Mouse (Mus musculus): ENCODE measurements around the gene Anks1b. TPM values are rescaled to one million over a fixed set of nuclear protein-coding genes. Genes with fewer than 3 reads are reported as not detected.

The Anks1b gene
- total RNA-seq, 1 experiment from 2014 or later = not detected

GRCm38 (mm10) chr10:90770403-90770955, 897.2 kb downstream of the Anks1b start:
- ATAC-seq (replicated peaks; ENCODE audit: low read depth, poor library complexity, severe bottlenecking) = no peak

- ATAC-seq (replicated peaks; ENCODE audit: low read depth, poor library complexity, severe bottlenecking) = no peak
Measured at GRCm38 (mm10) chr10:90771046-90771445, 897.7 kb downstream of the Anks1b start.

- no peak for ATAC-seq (replicated peaks; ENCODE audit: low read depth, poor library complexity, severe bottlenecking)
Measured at GRCm38 (mm10) chr10:90771471-90772226, 898.3 kb downstream of the Anks1b start.

- no peak for ATAC-seq (replicated peaks; ENCODE audit: low read depth, poor library complexity, severe bottlenecking)
Measured at GRCm38 (mm10) chr10:90779561-90780400, 906.5 kb downstream of the Anks1b start.

- no peak for ATAC-seq (replicated peaks; ENCODE audit: low read depth, poor library complexity, severe bottlenecking)
Measured at GRCm38 (mm10) chr10:90784981-90785650, 911.8 kb downstream of the Anks1b start.

GRCm38 (mm10) chr10:90785680-90786079, 912.4 kb downstream of the Anks1b start:
- ATAC-seq (replicated peaks; ENCODE audit: low read depth, poor library complexity, severe bottlenecking) = no peak

- ATAC-seq (replicated peaks; ENCODE audit: low read depth, poor library complexity, severe bottlenecking) = no peak
Measured at GRCm38 (mm10) chr10:90803112-90803511, 929.8 kb downstream of the Anks1b start.

GRCm38 (mm10) chr10:90804602-90805095, 931.3 kb downstream of the Anks1b start:
- ATAC-seq (replicated peaks; ENCODE audit: low read depth, poor library complexity, severe bottlenecking) = no peak

GRCm38 (mm10) chr10:90808616-90809310, 935.5 kb downstream of the Anks1b start:
- ATAC-seq (replicated peaks; ENCODE audit: low read depth, poor library complexity, severe bottlenecking) = no peak

GRCm38 (mm10) chr10:90809911-90810590, 936.7 kb downstream of the Anks1b start:
- no peak for ATAC-seq (replicated peaks; ENCODE audit: low read depth, poor library complexity, severe bottlenecking)

- no peak for ATAC-seq (replicated peaks; ENCODE audit: low read depth, poor library complexity, severe bottlenecking)
Measured at GRCm38 (mm10) chr10:90811446-90811845, 938.1 kb downstream of the Anks1b start.

- no peak for ATAC-seq (replicated peaks; ENCODE audit: low read depth, poor library complexity, severe bottlenecking)
Measured at GRCm38 (mm10) chr10:90813326-90813725, 940.0 kb downstream of the Anks1b start.

- ATAC-seq (replicated peaks; ENCODE audit: low read depth, poor library complexity, severe bottlenecking) = no peak
Measured at GRCm38 (mm10) chr10:90814412-90814811, 941.1 kb downstream of the Anks1b start.

GRCm38 (mm10) chr10:90818246-90818937, 945.1 kb downstream of the Anks1b start:
- ATAC-seq (replicated peaks; ENCODE audit: low read depth, poor library complexity, severe bottlenecking) = no peak

GRCm38 (mm10) chr10:90823438-90823837, 950.1 kb downstream of the Anks1b start:
- no peak for ATAC-seq (replicated peaks; ENCODE audit: low read depth, poor library complexity, severe bottlenecking)

GRCm38 (mm10) chr10:90824692-90825091, 951.4 kb downstream of the Anks1b start:
- no peak for ATAC-seq (replicated peaks; ENCODE audit: low read depth, poor library complexity, severe bottlenecking)

- ATAC-seq (replicated peaks; ENCODE audit: low read depth, poor library complexity, severe bottlenecking) = no peak
Measured at GRCm38 (mm10) chr10:90826939-90827338, 953.6 kb downstream of the Anks1b start.

GRCm38 (mm10) chr10:90828581-90829393, 955.5 kb downstream of the Anks1b start:
- ATAC-seq (replicated peaks; ENCODE audit: low read depth, poor library complexity, severe bottlenecking) = no peak

Measured in common myeloid progenitor, adult 5-6 weeks (primary cell).